Mouse (Mus musculus): Measurements from ENCODE around the gene Kcnq2. TPM values are rescaled to one million over a fixed set of nuclear protein-coding genes. Genes with fewer than 3 reads are reported as not detected.

Gene Kcnq2
- total RNA-seq, 2 experiments from 2014 or later: 0.18 TPM; not detected in 1

DNA sequence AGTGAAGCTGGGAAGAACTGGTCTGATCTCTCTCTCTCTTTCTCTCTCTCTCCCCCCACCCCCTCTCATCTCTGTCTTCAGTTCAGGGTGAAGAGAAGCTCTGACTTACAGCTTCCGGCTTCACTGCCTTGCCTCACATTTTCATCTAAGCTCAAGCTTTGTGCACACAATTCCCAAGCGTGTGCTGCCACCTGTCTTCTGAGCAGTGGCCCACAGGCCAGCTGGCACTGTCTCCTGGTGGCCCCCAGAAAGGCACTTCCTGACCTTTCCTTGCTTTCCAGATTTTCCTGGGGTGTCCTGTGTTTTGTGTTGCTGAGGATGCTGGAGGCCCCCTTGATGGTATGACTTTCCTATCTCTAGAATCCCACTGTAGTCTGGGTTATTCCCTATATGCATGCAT, 31.0 kb downstream of the Kcnq2 start:
- no peak for DNase-seq (ENCODE audit: low spot score)

DNA sequence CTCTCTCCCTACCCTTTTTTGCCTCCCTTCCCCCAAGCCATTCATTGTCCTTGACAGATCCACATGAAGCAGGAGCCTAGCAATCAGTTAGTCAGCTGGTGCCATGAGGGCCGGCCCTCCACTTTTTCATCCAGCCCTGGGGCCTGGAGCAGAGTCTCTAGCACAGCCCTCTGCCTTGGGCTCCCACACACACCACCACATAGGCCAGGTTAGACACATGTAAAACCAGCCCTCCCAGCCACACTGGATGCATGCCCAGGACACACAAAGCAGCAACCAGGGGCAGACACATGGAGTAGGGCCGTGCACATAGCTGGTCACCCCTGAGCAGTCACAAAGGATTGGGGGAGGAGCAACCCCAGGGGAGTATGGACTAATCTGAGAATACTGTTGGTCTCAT, 32.9 kb downstream of the Kcnq2 start:
- DNase-seq (ENCODE audit: low spot score): no peak

DNA sequence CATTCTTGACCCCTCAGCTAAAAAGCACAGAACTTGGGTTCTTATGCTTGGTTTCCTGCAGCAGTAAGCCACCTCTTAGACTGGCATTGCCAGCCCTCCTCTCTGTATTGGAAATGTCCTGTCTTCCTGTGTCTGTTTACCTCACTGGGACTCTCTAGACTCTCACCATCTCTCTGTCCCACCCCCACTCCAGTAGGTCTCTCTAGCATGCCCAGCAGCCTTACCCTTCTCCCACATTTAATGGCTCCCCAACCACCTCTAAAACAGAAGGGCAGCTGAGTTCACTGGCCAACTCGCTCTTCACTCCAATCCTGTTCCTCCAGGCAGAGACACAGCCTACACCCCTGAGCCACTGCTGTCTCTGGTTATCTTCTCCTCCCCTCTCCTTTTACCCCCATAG, 33.5 kb downstream of the Kcnq2 start:
- no peak for DNase-seq (ENCODE audit: low spot score)

DNA sequence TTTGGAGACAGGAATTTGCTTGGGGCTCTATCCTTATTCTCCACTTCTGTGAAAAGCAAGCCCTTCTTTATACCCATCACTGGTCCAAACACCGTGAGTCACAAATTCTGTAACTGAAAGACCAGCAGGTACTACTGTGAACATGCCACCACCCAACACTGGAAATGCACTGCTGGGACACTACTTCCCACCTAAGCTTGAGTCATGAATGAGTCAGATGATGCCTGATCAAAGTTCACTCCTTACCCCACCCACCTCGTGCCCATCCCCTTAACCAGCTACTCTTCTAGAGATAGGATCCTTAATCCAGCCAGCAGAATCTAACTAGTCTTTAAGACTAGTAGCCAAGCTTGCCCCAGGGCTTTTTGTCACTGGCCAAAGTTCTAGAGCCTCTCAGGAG, 35.0 kb downstream of the Kcnq2 start:
- no peak for DNase-seq (ENCODE audit: low spot score)

DNA sequence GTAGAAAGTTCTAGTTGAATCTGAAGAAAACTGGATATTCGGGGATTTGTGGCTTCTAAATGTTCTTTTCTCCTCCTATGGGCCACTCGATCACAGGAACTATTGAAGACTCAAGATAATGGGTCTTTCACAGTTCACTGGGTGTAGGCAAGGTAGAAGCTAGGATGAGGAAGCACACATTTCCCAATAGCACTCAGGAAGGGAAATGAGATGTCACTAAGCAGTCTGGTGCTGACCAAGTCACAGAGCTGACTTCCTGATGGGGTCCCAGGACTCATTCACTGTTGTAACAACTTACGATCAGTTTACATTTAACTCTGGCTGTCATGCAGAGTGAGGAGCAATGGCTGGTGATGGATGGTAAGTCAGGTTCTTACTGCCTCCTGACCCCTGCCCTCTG, 45.0 kb downstream of the Kcnq2 start:
- DNase-seq (ENCODE audit: low spot score): no peak

DNA sequence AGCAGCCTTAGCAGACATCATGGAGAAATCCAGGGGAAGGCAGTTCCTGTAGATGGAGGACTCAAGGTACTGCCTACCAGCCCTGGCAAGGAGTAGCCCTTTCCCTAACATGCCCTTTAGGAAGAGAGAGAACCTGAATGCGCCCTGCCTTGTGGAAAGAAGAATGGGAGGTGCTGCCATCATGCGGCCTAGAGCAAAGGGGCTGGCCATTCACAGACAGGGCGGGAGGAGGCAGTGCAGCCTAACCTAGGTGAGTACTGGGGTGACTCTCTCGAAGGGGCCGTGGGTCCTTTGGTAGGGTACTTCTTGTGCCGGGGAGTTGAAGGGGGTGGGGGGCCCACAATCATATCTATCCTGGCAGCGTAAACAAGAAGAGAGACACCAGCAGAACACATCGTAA, 50.1 kb downstream of the Kcnq2 start:
- DNase-seq (ENCODE audit: low spot score): no peak

DNA sequence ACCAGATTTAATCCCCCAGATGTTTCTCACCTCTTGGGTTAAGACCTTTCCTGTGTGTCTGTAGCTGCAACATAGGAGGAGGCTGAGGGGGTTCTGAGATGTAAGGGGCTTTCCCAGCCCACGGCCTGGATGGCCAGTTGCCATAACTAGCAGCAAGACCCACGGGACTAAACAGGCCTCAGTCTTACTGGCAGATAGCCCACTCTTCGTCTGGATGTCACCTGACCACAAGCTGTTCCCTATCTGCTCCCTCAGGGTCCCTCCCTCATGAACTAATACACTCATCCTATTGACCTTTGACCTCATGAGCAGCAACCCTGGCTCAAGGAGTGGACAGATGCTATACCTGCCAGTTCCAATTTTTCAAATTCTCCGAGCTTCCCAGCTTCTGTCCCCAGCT, 51.2 kb downstream of the Kcnq2 start:
- no peak for DNase-seq (ENCODE audit: low spot score)

DNA sequence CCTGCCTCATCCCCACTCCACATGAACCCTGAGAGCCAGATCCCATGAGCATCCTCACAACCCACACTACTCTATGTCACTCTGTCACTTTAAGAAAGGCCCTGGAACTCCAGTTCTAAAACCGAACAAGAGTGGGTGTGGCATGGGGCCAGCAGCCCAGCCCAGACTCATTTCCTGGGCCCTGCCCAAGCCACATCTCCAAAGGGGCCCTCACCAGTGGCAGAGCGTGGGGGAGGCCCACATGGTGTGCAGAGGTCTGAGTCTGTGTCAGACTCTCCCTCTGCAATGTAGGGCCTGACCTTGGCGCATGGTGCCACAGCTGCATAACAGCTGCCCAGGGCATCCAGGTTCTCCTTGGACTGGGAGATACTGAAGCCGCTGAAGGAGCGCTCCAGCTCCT, 54.2 kb downstream of the Kcnq2 start:
- no peak for DNase-seq (ENCODE audit: low spot score)

DNA sequence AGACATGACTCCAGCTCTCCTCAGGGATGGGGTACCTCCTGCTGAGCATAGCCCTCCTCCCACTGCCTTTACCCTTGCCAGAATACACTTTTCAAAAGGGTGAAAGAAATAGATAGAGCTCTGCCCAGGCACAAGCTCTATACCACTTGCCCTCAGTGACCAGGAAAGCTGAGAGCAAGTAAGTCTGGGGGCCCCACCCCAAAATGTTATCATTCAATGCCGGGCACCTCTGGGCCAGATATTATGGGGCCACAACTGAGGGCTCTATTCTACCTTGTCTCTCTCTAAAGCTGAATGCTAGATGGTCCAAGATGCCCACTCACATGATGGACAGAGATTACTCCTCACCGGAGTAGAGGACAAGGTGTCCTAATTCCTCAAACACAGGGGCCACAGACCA, 55.6 kb downstream of the Kcnq2 start:
- no peak for DNase-seq (ENCODE audit: low spot score)

DNA sequence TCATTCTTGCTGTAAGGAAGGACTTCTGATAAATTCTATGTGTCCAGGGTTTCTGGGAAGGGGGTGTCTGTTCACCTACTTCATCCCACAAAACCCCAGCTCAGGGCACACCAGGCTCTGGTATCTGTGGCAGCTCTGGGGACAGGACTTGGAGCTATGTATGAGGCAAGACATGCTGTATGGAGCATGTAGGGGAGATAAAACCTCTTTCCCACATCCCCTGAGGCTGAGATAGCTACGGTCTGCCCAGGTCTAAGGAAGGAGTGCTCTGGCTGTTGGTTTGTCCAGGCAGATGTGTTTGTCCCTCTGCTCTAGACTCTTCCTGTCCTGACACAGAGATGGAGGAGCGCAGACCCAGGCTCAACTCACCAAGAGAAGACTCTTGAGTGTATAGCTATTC, 56.2 kb downstream of the Kcnq2 start:
- DNase-seq (ENCODE audit: low spot score): no peak

DNA sequence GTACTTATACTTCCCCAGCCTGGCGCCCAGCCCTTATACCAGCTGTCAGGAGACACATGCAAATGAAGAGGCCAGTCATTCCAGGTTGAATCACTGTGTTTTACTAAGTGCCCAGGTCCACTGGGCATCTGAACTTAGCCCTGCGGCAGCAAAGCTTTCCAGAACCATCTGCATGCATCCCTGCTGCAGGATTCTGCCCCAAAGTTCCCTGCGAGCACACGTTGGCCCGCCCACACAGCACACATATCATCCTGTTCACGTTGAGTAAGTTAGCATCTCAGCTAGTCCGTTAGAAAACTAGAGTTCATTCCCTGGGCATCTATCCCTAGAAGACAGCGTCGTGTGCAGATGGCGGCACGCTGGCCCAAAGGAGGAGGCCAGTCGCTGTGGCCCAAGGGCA, 59.6 kb downstream of the Kcnq2 start:
- DNase-seq (ENCODE audit: low spot score): no peak

DNA sequence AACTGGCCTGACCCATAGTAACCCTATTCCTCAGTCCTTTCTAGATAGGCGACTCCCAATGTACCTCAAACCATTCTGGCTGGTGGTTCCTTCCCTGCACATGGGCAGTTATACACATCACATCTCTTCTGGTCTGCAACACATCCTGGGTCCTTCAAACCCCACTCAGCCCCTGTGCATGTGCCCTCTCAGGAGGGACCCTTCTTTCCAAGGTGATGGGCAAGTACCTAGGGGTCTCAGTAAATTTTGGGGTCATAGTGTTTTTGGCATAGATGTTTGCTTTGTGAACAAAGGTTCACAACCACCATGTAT, 62.7 kb downstream of the Kcnq2 start:
- no peak for DNase-seq (ENCODE audit: low spot score)

DNA sequence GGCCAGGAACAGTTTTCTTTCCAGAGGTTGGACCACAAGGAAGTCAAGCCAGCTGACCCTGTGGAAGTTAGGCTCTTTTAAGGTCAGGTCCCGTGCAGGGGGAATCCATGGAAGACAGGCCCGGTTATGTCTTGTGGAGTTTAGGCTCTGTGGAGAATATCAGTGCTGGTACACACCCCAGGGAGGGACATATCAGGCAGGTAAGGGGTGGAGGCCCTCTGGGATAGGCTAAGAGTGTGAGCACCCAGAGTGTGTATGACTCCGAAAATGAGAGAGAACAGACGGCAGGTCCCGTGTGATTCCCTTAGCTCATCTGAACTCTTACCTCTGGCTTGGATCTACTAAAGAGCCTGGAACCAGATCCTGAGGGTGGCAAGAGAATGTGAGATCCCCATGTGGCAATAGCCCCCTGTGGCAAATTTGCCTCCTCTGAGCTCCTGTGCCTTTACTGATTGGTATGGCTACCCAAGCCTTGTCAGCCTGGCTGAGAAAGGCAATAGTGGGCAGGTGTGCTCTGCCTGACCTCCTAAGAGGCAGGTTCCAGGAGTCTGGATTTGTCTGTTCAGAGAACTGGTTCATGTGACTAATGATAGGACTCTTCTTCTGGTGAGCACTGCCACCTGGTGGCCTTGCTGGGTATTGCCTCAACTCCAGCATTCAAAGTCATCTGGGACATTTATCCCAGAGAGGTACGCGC, 63.2 kb downstream of the Kcnq2 start:
- DNase-seq (ENCODE audit: low spot score): peak; percentile 78

DNA sequence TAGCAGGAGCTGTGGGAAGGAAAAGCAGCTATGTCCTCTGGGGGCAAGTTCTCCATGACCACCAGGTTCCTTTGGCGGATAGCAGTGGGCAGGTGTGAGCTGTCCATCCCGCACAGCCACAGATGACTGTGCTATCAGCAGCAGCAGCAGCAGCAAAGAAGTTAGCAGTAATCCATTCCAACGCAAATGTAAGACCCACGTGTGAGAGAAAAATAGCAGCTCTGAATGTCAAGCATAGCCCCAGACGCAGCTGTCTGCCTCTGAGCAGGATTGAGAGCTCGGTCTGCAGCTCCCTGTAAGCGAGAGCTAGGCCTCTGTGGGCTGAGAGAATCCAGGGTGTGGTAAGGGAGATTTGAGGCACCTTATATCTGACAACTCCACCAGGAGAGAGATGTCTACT, 65.0 kb downstream of the Kcnq2 start:
- no peak for DNase-seq (ENCODE audit: low spot score)

DNA sequence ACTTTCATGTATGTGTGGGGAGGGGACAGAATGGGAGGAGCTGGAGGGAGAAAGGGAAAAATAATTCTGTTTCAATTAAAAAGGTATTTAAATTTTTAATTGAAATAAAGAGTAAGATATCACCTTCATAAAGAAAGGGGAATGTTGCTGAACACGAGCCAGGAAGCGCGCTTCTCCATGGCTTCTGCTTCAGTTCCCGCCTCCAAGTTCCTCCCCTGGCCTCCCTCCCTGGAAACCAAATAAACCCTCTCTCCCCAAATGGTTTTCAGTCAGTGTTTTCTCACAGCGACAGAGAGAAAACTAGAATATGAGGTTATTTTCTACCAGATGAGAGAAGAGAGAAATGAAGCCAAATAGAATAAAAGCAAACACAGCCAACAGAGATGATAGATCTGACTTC, 66.6 kb downstream of the Kcnq2 start:
- no peak for DNase-seq (ENCODE audit: low spot score)

DNA sequence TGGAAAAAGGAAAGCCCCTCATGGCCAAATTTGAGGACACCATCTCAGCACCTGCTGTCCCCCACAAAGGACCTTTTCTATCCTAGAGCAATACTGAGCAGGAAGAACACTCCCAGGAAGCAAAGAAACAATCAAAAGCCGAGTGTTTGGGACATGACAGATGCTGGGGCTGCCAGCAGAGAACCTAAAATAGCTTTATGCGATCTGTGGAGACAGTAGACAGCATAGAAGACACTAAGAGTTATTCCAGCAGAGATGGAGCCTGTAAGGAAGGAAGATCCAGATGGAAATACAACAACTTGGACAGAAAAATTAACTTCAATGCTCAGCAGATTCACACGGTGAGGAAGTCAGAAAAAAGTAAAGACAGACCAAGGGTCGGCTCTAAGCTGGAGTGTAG, 69.3 kb downstream of the Kcnq2 start:
- DNase-seq (ENCODE audit: low spot score): no peak

DNA sequence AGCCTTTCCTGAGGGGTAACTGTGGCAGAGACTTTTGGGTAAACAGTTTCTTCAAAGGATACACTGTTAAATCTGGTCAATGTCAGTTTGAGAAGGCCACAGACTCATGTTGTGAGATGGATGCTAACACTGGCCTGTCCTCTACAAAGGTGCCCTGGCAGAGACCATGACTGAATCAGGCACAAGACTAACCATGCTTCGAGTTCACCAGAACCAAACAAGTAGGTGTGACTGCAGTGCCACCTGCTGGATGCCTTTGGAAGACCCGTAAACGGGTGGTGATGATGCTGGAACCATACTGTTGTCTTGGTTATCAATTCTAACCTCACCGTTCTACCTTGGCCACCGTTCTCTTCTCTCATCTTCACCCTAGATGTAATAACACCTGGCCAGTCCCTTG, 75.0 kb downstream of the Kcnq2 start:
- peak; percentile 66 for DNase-seq (ENCODE audit: low spot score)

DNA sequence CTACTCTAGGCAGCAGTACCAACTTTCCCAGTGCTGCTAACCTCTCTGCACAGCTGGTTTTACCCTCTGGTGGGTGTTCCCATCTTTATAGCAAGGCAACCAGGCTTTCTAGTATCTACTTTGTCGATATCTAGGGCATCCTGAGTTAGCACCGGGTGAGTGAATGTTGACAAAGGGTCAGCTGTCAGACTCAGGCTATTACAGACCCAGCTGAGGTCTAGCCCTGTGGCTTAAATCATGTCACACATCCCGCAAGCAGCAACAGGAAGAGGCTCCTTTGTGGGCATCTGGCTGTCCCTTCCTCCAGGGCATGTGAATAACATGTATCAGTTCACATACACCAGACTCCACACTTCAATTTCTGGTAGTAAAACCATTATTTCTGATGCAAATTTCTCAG, 76.9 kb downstream of the Kcnq2 start:
- no peak for DNase-seq (ENCODE audit: low spot score)

DNA sequence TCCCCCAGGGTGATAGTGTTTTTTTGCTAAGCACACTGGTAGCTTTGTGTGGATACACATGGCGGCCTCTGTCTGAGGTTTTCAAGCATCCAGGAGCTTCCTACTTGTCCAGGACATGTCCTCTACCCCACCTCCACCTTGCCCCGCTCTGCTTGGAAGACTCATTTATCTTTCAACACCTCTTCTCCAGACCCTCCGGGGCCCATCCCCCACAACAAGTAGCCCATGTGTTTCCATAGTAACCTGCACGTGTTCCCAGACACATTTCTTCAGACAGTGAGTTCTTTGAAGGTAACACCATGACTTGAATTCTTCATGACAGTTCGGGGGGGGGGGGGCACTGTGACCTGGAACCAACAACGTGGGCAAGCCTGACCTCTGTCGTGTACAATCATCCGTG, 77.8 kb downstream of the Kcnq2 start:
- no peak for DNase-seq (ENCODE audit: low spot score)

DNA sequence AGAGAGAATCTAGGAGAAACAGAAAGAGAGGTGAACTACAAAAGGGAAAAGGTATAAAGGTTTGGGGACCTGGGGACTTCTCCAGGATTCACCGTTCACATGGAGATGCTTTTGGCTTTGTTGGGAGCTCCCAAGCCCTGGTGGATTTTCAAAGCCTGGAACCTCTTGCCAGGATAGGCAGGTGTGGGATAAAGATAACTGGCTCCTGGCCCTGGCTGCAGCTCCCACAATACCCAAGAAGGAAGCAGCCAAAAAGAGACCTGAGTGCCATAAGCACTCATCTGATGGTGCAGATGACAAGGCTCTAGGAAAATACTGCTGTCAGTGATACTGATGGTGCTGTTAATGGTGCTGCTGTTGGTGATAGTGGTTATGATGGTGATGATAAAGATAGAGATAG, 82.9 kb downstream of the Kcnq2 start:
- DNase-seq (ENCODE audit: low spot score): no peak

DNA sequence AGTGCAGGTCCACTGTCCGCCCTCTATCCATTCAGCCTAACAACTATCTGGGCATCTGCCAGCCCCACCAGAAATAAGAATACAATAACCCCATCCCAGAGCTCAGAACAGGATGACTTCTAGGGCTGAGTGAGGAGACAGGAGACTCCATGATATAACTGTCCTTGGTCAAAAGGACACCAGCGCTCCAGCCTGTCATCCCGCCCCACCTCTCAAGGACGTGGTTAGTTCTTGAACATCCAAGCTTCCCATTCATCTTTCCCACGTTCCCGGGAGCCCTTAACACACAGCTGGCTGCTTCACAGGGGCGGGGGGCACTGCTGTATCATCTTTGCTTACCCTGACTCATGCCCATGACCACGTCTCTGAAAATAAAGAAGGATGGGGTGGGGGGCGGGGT, 86.1 kb downstream of the Kcnq2 start:
- no peak for DNase-seq (ENCODE audit: low spot score)

DNA sequence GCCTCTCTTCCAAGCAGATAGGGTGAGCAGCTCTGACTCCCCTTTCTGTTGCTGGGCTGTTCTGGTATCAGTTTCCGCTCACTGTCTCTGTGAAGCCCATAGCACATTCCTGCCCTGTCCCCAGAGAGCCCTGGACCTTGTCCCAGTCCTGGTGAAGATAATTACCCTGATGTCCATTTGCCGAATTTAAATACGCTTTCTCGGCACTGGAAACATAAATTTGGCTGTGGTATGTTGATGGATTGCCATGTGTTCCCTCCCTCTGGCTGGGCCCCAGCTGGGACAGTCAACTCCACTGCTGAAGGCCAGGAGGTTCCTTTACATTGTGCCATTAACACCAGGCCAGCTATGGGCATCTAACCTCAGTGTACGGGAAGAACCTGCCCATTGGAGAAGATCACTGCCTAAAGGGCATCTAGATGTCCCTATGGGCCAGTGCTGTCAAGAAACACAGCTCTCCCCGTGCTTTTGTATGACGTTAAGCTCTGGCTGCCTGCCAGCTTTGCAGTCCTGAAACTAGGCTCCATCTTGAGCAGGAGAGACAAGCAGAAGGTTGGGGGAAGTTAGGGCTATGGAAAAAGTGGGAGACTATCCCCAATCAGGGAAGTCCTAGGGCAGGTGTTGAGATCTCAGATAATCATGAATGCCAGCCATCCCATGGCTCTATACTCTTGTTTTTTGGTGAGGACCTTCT, 86.7 kb downstream of the Kcnq2 start:
- no peak for DNase-seq (ENCODE audit: low spot score)

DNA sequence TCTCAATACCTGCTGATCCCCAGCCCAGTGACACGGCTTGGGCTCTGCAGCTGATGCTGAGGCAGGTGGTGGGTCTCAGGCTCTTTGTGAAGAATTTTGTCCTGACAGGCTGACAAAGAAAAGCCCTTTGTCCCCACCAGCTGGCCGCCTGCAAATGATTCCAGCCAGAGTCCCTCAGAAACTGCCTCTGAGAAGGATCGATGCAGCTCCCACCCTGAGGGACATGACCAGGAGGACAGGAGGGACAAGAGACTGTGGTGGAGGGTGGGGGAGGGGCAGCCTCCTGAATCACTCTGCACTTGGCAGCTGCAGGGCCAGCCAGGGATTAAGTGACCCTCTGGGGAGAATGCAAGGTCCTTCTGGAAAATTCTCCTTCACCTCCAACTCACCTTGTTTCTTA, 91.1 kb downstream of the Kcnq2 start:
- no peak for DNase-seq (ENCODE audit: low spot score)

DNA sequence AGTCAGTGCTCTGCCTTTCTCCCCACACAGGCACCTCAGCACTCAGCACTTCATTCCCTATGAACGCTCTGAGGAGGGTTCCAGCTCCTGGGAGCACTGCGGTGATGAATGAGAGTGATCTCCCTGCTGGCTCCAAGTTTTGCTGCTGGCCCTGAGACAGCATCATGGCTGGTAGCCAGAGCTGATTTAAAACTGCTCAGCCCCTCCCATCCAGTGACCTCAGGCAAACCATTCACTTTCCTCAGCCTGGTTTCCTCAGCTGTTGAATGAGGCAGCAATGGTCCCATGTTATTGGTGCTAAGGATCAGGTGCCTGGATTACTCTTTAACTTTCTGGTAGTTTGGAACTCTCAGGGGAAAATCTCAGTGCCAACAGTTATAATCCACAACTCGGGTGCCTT, 91.7 kb downstream of the Kcnq2 start, which contains the start of gene Chrna4:
Gene Chrna4 (minus strand): TSS at position 110 of the 400 bp plus-strand sequence.
- DNase-seq (ENCODE audit: low spot score): no peak
